Mouse (Mus musculus) neural tube, embryonic 10.5 days (tissue): ENCODE data around the gene Lrrc19.

Source experiments
- DNase-seq: peaks from one replicate; pipeline ENCODE4 v3.0.0-alpha.2; 2017; ENCODE audit warnings: low spot score; ENCODE audit errors: extremely low spot score

Lrrc19 gene

GRCm38 (mm10) chr4:94591765-94592381 lies 58.1 kb downstream of the Lrrc19 start:
- DNase-seq, result no peak
